Mouse (Mus musculus): ENCODE results near the gene Epha6.

The Epha6 gene

GRCm38 (mm10) chr16:60266367-60267351 lies 338.7 kb downstream of the Epha6 start:
- no peak for DNase-seq (ENCODE audit: low read depth, low spot score)

GRCm38 (mm10) chr16:60264719-60265508 lies 340.4 kb downstream of the Epha6 start:
- no peak for DNase-seq (ENCODE audit: low read depth, low spot score)

GRCm38 (mm10) chr16:60258151-60258635 lies 347.1 kb downstream of the Epha6 start:
- DNase-seq (ENCODE audit: low read depth, low spot score) = no peak

GRCm38 (mm10) chr16:60257623-60258022 lies 347.7 kb downstream of the Epha6 start:
- no peak for DNase-seq (ENCODE audit: low read depth, low spot score)

GRCm38 (mm10) chr16:60257044-60257443 lies 348.3 kb downstream of the Epha6 start:
- DNase-seq (ENCODE audit: low read depth, low spot score) = no peak

GRCm38 (mm10) chr16:60239356-60240190 lies 365.8 kb downstream of the Epha6 start:
- DNase-seq (ENCODE audit: low read depth, low spot score) = no peak

GRCm38 (mm10) chr16:60233985-60234766 lies 371.2 kb downstream of the Epha6 start:
- DNase-seq (ENCODE audit: low read depth, low spot score) = no peak

GRCm38 (mm10) chr16:60232982-60233381 lies 372.3 kb downstream of the Epha6 start:
- no peak for DNase-seq (ENCODE audit: low read depth, low spot score)

- peak; percentile 3 for DNase-seq (ENCODE audit: low read depth, low spot score)
Measured at GRCm38 (mm10) chr16:60209151-60209550, 396.2 kb downstream of the Epha6 start.

- no peak for DNase-seq (ENCODE audit: low read depth, low spot score)
Measured at GRCm38 (mm10) chr16:60175580-60175979, 429.8 kb downstream of the Epha6 start.

- no peak for DNase-seq (ENCODE audit: low read depth, low spot score)
Measured at GRCm38 (mm10) chr16:60152439-60152838, 452.9 kb downstream of the Epha6 start.

GRCm38 (mm10) chr16:60144370-60144769 lies 461.0 kb downstream of the Epha6 start:
- no peak for DNase-seq (ENCODE audit: low read depth, low spot score)

GRCm38 (mm10) chr16:60121435-60121834 lies 483.9 kb downstream of the Epha6 start:
- no peak for DNase-seq (ENCODE audit: low read depth, low spot score)

- DNase-seq (ENCODE audit: low read depth, low spot score) = no peak
Measured at GRCm38 (mm10) chr16:60102210-60102609, 503.1 kb downstream of the Epha6 start.

GRCm38 (mm10) chr16:60095333-60095732 lies 510.0 kb downstream of the Epha6 start:
- DNase-seq (ENCODE audit: low read depth, low spot score) = no peak

- DNase-seq (ENCODE audit: low read depth, low spot score) = no peak
Measured at GRCm38 (mm10) chr16:60086976-60087375, 518.4 kb downstream of the Epha6 start.

- DNase-seq (ENCODE audit: low read depth, low spot score) = no peak
Measured at GRCm38 (mm10) chr16:60070457-60071112, 534.7 kb downstream of the Epha6 start.

GRCm38 (mm10) chr16:60043809-60044208 lies 561.5 kb downstream of the Epha6 start:
- DNase-seq (ENCODE audit: low read depth, low spot score) = no peak

GRCm38 (mm10) chr16:60028381-60028780 lies 577.0 kb downstream of the Epha6 start:
- no peak for DNase-seq (ENCODE audit: low read depth, low spot score)
